Comparison of ENCODE assay signal across 8 mouse cellular contexts in genomic region chr10:34617216-34617615, GRCm38 (mm10).
A peak's percentile ranks its signal among the peaks of the same experiment; 100 is the strongest.
DNase-seq lines count a peak whose midpoint lies in the region; ATAC-seq and TF ChIP-seq lines count a peak whose summit lies in the region.

No protein-coding gene starts in this region.

- H3K4me1 ChIP-seq in heart, postnatal 0 days (ENCODE audit: control insufficient read depth, insufficient read depth): no peaks in the 10 kb centered on the region
- H3K4me1 ChIP-seq in heart, embryonic 11.5 days (ENCODE audit: control insufficient read depth, insufficient read depth, low read length): no peaks in the 10 kb centered on the region
- H3K4me1 ChIP-seq in midbrain, postnatal 0 days (ENCODE audit: insufficient read depth, low read length): no peaks in the 10 kb centered on the region
- H3K4me1 ChIP-seq in midbrain, embryonic 13.5 days (replicated peaks): no peaks in the 10 kb centered on the region
- no peaks in the 10 kb centered on the region for H3K4me1 ChIP-seq in cortical plate, adult 2 months (ENCODE audit: control insufficient read depth, insufficient read depth, low read length)

- no peak overlapping the region for H3K27ac ChIP-seq in heart, postnatal 0 days (ENCODE audit: low read depth)
- H3K27ac ChIP-seq in heart, embryonic 11.5 days (ENCODE audit: low read depth, low read length): no peak overlapping the region
- no peak overlapping the region for H3K27ac ChIP-seq in midbrain, postnatal 0 days (ENCODE audit: low read depth, low read length)
- no peak overlapping the region for H3K27ac ChIP-seq in midbrain, embryonic 13.5 days
- H3K27ac ChIP-seq in cortical plate, adult 2 months (ENCODE audit: insufficient read depth, low read length): no peak overlapping the region

- ATAC-seq in heart, postnatal 0 days (ENCODE audit: insufficient read depth, low read depth): no peak
- ATAC-seq in heart, embryonic 11.5 days (replicated peaks; ENCODE audit: insufficient number of reproducible peaks, low FRiP score, low TSS enrichment): no peak
- ATAC-seq in midbrain, postnatal 0 days (ENCODE audit: low FRiP score): no peak
- no peak for ATAC-seq in midbrain, embryonic 13.5 days

- no peaks in the 10 kb centered on the region for H3K27me3 ChIP-seq in heart, postnatal 0 days (ENCODE audit: control insufficient read depth, insufficient read depth, low read length)
- H3K27me3 ChIP-seq in heart, embryonic 11.5 days (ENCODE audit: control insufficient read depth, insufficient read depth, low read length): no peaks in the 10 kb centered on the region
- H3K27me3 ChIP-seq in midbrain, postnatal 0 days (ENCODE audit: insufficient read depth, low read length): no peaks in the 10 kb centered on the region
- no peaks in the 10 kb centered on the region for H3K27me3 ChIP-seq in midbrain, embryonic 13.5 days

- H3K4me2 ChIP-seq in heart, postnatal 0 days (ENCODE audit: low read depth, low read length): no peak overlapping the region
- H3K4me2 ChIP-seq in heart, embryonic 11.5 days: no peak overlapping the region
- no peak overlapping the region for H3K4me2 ChIP-seq in midbrain, postnatal 0 days (ENCODE audit: low read depth, low read length, poor library complexity, severe bottlenecking)
- H3K4me2 ChIP-seq in midbrain, embryonic 13.5 days (replicated peaks): no peak overlapping the region

- 54% methylated on average over 2 of the region's 2 CpGs for WGBS in heart, postnatal 0 days
- WGBS in heart, embryonic 11.5 days (ENCODE audit: insufficient replicate concordance): 52% methylated on average over 2 of the region's 2 CpGs
- 74% methylated on average over 2 of the region's 2 CpGs for WGBS in midbrain, postnatal 0 days
- 69% methylated on average over 2 of the region's 2 CpGs for WGBS in midbrain, embryonic 13.5 days

- H3K9me3 ChIP-seq in heart, postnatal 0 days (replicated peaks; ENCODE audit: control insufficient read depth, low read length): no peaks in the 10 kb centered on the region
- no peaks in the 10 kb centered on the region for H3K9me3 ChIP-seq in heart, embryonic 11.5 days (replicated peaks; ENCODE audit: control insufficient read depth, low read length)
- no peaks in the 10 kb centered on the region for H3K9me3 ChIP-seq in midbrain, postnatal 0 days (ENCODE audit: low read length)
- no peaks in the 10 kb centered on the region for H3K9me3 ChIP-seq in midbrain, embryonic 13.5 days

- H3K9ac ChIP-seq in heart, postnatal 0 days (replicated peaks; ENCODE audit: low read depth, low read length): no peak overlapping the region
- H3K9ac ChIP-seq in heart, embryonic 11.5 days (ENCODE audit: low read depth, low read length): no peak overlapping the region
- no peak overlapping the region for H3K9ac ChIP-seq in midbrain, postnatal 0 days (replicated peaks; ENCODE audit: low read length, poor library complexity, severe bottlenecking)
- H3K9ac ChIP-seq in midbrain, embryonic 13.5 days (replicated peaks): no peak overlapping the region

- peak; percentile 41 for TF ChIP-seq CTCF in heart, postnatal 0 days (IDR thresholded peaks at IDR 0.05; ENCODE audit: low read depth)
- TF ChIP-seq CTCF in midbrain, postnatal 0 days (IDR thresholded peaks at IDR 0.05): peak; percentile 73
- peak; percentile 49 for TF ChIP-seq CTCF in cortical plate, adult 2 months (IDR thresholded peaks at IDR 0.05; ENCODE audit: extremely low read depth, insufficient read depth, low read length)

- H3K4me3 ChIP-seq in heart, postnatal 0 days (ENCODE audit: low read depth, low read length): no peak overlapping the region
- no peak overlapping the region for H3K4me3 ChIP-seq in heart, embryonic 11.5 days (ENCODE audit: low read depth, low read length)
- no peak overlapping the region for H3K4me3 ChIP-seq in midbrain, postnatal 0 days (ENCODE audit: low read depth, low read length)
- H3K4me3 ChIP-seq in midbrain, embryonic 13.5 days (replicated peaks): no peak overlapping the region
- H3K4me3 ChIP-seq in cortical plate, adult 2 months (ENCODE audit: insufficient read depth, low read length): no peak overlapping the region

- no peak for TF ChIP-seq POLR2A in cortical plate, adult 2 months (IDR thresholded peaks at IDR 0.05; ENCODE audit: extremely low read depth, insufficient read depth, low read length)

- TF ChIP-seq EP300 in heart, postnatal 0 days (IDR thresholded peaks at IDR 0.05; ENCODE audit: low read depth): no peak

- no peaks in the 10 kb centered on the region for H3K36me3 ChIP-seq in heart, postnatal 0 days (replicated peaks; ENCODE audit: control insufficient read depth, insufficient read depth, low read length)
- no peaks in the 10 kb centered on the region for H3K36me3 ChIP-seq in heart, embryonic 11.5 days (ENCODE audit: control insufficient read depth, insufficient read depth, low read length)
- H3K36me3 ChIP-seq in midbrain, postnatal 0 days (ENCODE audit: insufficient read depth, low read length): no peaks in the 10 kb centered on the region
- H3K36me3 ChIP-seq in midbrain, embryonic 13.5 days: no peaks in the 10 kb centered on the region

- no peak for DNase-seq in heart, postnatal 0 days (ENCODE audit: low spot score)
- DNase-seq in midbrain, postnatal 0 days (ENCODE audit: low spot score): peak; percentile 55
- peak; percentile 5 for DNase-seq in retina, postnatal 7 days (ENCODE audit: low read depth, low spot score)
- DNase-seq in gastrocnemius, postnatal 10 days: no peak
- no peak for DNase-seq in cerebellum, postnatal 36 days

Comparison
In these comparisons a context has a peak if more than half of its experiments do, and no peak if none do; other contexts are left out.
1. DNase-seq: peak in midbrain, postnatal 0 days (single experiment) and retina, postnatal 7 days (single experiment); none in heart, postnatal 0 days (single experiment), gastrocnemius, postnatal 10 days (single experiment) and cerebellum, postnatal 36 days (0 of 2).
2. Peak in every context shown above with its lines, with median percentiles within 50 percentile points of each other: CTCF ChIP-seq.